Mouse (Mus musculus): ENCODE measurements around the gene Cnih3. TPM values are rescaled to one million over a fixed set of nuclear protein-coding genes. Genes with fewer than 3 reads are reported as not detected.

Cnih3 gene
- 0.08 TPM in 1 of 2 replicates, not detected in the other for polyA plus RNA-seq (2015; fragmentation: Nextera tagmentation; extraction: Ambion mirVana)

DNA sequence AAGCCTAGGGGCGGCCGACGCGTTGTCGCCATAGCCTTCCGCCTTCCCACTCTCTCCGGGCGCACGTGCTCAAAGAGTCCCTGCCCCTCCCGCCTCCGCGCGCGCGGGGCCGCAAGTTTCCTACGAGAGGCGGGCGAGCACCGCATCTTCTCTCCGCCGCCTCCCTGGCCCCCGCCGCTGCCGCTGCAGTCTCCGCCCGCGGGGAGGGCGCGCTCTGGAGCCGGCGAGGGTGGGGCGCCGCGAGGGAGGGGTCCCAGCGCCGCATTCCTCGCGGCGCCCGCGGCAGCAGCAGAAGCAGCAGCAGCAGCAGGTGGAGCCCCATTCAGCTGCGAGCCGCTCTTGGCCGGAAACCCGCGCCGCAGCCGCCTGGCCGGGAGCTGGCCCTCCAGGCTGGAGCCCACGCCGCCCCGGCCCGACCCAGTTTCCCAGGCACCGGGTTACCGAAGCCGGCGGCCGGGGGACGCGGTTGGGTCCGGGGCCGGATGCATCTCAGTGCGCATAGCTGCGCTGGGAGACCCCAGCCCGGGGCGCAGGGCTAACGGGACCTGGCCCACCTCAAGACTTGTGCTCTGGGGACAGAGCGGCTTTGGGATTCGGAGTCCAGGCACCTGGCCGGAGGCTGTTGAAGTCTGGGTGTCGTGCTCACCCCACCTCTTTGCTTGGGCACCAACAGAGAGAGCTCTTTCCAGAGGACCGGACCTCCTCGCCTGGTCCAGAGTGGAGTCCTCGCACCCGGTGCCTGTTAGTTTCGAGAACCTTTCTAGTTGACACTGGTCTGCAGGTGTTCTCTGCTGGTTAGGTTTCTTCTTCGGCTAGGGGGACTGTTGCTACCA is at the start of gene Cnih3:
Gene Cnih3, plus strand, starts transcription at position 262 of the 833 bp plus-strand sequence.
- Histone ChIP-seq H3K9ac (ENCODE audit: low read length) (peak within 1 kb of the TSS; percentile 69), H3K9me3 (ENCODE audit: control insufficient read depth, low read length) (no peaks in the 10 kb centered on the region), H3K4me1 (replicated peaks; ENCODE audit: control insufficient read depth, insufficient read depth, low read length) (peaks cover 8% of the 10 kb centered on the region), H3K4me2 (ENCODE audit: low read depth, low read length) (peak within 1 kb of the TSS; percentile 100), H3K27me3 (ENCODE audit: control insufficient read depth, insufficient read depth, low read depth, low read length) (peaks cover 39% of the 10 kb centered on the region), H3K4me3 (ENCODE audit: low read length) (peak within 1 kb of the TSS; percentile 62), H3K36me3 (ENCODE audit: control insufficient read depth, insufficient read depth, low read length) (no peaks in the 10 kb centered on the region), H3K27ac (ENCODE audit: low read length) (no peak within 1 kb of the TSS)
- peak; percentile 75 for ATAC-seq (ENCODE audit: low read depth)
- WGBS: under 1% methylated on average over 74 of the region's 78 CpGs

DNA sequence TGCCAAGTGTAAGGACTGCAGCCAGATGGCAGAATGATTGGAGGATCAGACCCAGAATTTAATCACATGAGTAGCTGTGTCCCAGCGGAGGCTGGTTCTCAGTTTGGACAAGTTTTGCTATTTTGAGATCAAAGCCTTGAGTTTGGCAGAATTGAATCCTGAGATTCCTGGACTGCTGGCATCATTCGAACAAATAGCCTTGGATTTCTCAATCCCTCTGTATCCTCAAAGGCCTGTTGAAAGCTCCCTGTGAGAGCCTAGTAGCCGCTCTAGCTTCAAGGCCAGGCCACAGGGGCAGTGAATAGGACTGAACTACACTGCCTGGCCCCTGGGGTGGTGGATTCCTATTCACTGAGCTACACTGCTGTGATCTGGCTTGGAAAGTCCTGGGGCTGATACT is 44.4 kb upstream of the Cnih3 start:
- 66% methylated on average over 3 of the region's 3 CpGs for WGBS
- no peaks in the 10 kb centered on the region for H3K9me3 ChIP-seq (ENCODE audit: control insufficient read depth, low read length)
- no peak overlapping the region for H3K4me3 ChIP-seq (ENCODE audit: low read length)
- H3K27ac ChIP-seq (ENCODE audit: low read length): no peak overlapping the region
- H3K36me3 ChIP-seq (ENCODE audit: control insufficient read depth, insufficient read depth, low read length): no peaks in the 10 kb centered on the region
- no peaks in the 10 kb centered on the region for H3K4me1 ChIP-seq (replicated peaks; ENCODE audit: control insufficient read depth, insufficient read depth, low read length)
- H3K27me3 ChIP-seq (ENCODE audit: control insufficient read depth, insufficient read depth, low read depth, low read length): no peaks in the 10 kb centered on the region
- ATAC-seq (ENCODE audit: low read depth): no peak
- no peak overlapping the region for H3K4me2 ChIP-seq (ENCODE audit: low read depth, low read length)
- no peak overlapping the region for H3K9ac ChIP-seq (ENCODE audit: low read length)

DNA sequence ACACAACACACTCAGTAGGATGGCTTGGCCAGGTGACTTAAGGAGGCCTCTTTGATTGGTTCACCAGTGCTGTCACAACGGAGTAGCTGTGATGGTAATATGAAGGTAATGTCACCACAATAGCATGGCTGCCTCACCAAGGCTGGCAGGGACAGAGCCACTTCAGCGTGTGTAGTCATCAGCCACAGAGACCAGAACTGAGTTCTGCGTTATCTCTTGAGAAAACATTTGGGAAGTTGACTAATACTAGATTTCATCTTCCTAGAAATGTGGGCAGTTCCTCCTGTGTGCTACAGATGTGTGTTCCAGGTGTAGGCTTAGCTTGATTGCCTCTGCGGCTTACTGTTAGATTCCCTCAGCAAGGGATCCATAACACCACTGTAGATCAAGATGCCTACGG is 41.7 kb upstream of the Cnih3 start:
- Histone ChIP-seq H3K27ac (ENCODE audit: low read length) (no peak overlapping the region), H3K36me3 (ENCODE audit: control insufficient read depth, insufficient read depth, low read length) (no peaks in the 10 kb centered on the region), H3K9ac (ENCODE audit: low read length) (no peak overlapping the region), H3K27me3 (ENCODE audit: control insufficient read depth, insufficient read depth, low read depth, low read length) (no peaks in the 10 kb centered on the region), H3K4me2 (ENCODE audit: low read depth, low read length) (no peak overlapping the region), H3K4me1 (replicated peaks; ENCODE audit: control insufficient read depth, insufficient read depth, low read length) (no peaks in the 10 kb centered on the region), H3K4me3 (ENCODE audit: low read length) (no peak overlapping the region), H3K9me3 (ENCODE audit: control insufficient read depth, low read length) (no peaks in the 10 kb centered on the region)
- ATAC-seq (ENCODE audit: low read depth): no peak
- 82% methylated on average over 5 of the region's 5 CpGs for WGBS

DNA sequence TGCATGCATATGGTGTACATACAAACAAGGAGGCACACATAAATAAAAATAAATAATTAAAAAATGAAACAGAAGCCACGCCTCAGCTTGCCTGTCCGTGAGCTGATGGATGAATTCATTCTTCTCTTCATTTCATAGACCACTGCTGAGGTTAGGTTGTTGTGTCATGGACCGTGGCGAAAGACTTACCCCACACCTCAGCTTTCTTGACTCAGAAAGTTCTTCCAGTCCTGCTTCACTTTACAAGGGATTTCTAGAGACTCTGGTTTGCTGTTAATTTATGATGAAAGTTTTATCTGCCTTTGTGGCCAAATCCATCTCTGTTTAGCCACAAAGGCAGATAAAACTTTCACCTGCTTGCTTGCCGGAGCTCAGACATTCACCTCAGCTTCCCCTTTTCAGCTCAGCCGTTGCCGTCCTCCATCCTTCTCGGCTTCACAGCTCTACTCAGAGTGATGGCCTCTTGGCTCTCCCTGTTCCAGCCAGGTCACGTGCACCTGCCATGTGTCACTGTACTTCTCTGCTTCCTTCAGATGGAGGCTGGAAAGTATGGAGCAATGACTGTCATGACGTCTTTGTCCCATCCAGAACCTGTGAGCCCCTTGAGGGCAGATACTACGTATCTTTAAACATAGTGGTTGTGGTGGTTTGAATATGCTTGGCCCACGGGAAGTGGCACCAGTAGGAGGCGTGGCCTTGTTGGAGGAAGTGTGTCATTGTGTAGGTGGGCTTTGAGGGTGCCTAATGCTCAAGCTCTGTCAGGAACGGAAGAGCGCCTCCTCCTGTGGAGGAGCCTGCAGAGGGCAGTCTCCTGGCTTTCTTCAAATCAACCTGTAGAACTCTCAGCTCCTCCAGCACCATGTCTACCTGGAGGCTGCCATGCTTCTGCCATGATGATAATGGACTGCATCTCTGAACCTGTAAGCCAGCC is 40.0 kb upstream of the Cnih3 start:
- Histone ChIP-seq H3K4me1 (replicated peaks; ENCODE audit: control insufficient read depth, insufficient read depth, low read length) (no peaks in the 10 kb centered on the region), H3K27me3 (ENCODE audit: control insufficient read depth, insufficient read depth, low read depth, low read length) (no peaks in the 10 kb centered on the region), H3K36me3 (ENCODE audit: control insufficient read depth, insufficient read depth, low read length) (no peaks in the 10 kb centered on the region), H3K9me3 (ENCODE audit: control insufficient read depth, low read length) (no peaks in the 10 kb centered on the region), H3K9ac (ENCODE audit: low read length) (no peak overlapping the region), H3K4me2 (ENCODE audit: low read depth, low read length) (no peak overlapping the region), H3K4me3 (ENCODE audit: low read length) (no peak overlapping the region), H3K27ac (ENCODE audit: low read length) (no peak overlapping the region)
- no peak for ATAC-seq (ENCODE audit: low read depth)
- WGBS: 88% methylated on average over 15 of the region's 15 CpGs

DNA sequence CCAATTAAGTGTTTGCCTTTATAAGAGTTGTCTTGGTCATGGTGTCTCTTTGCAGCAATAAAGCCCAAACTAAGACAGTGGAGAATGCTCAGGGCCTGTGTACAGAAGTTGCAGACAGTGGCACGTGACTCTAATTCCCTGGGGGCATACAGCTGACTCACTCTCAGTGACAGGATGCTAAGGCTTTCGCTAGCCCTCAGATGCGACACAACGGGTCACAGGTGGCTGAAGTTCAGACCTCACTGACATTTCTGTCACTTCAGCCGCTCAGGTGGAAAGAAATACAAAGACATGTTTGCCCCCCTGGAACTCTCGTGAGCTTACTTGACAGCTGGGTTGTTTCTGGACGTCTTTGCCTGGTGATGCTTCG is 39.4 kb upstream of the Cnih3 start:
- no peak overlapping the region for H3K4me2 ChIP-seq (ENCODE audit: low read depth, low read length)
- H3K27ac ChIP-seq (ENCODE audit: low read length): no peak overlapping the region
- H3K27me3 ChIP-seq (ENCODE audit: control insufficient read depth, insufficient read depth, low read depth, low read length): no peaks in the 10 kb centered on the region
- ATAC-seq (ENCODE audit: low read depth): no peak
- H3K4me3 ChIP-seq (ENCODE audit: low read length): no peak overlapping the region
- H3K9me3 ChIP-seq (ENCODE audit: control insufficient read depth, low read length): no peaks in the 10 kb centered on the region
- no peaks in the 10 kb centered on the region for H3K4me1 ChIP-seq (replicated peaks; ENCODE audit: control insufficient read depth, insufficient read depth, low read length)
- WGBS: 82% methylated on average over 8 of the region's 8 CpGs
- H3K9ac ChIP-seq (ENCODE audit: low read length): no peak overlapping the region
- H3K36me3 ChIP-seq (ENCODE audit: control insufficient read depth, insufficient read depth, low read length): no peaks in the 10 kb centered on the region

DNA sequence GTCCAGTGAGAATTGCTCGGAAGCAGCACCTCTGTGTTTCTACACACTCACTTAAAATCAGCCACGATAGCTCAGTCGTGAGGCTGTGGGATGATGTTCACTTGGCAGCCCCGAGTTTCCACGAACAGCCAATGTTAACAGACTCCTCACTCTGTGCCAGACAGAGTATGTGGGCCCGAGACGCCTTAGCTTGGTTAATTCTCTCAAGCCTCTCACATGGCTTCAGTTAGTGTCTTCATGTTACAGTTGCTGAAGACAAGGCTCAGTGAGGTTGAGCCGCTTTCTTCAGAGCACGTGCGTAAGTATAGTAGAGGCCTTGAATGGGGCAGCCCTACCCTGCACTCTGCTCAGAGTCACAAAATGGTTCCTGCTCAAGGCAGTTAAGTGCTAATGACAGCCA is 38.1 kb upstream of the Cnih3 start:
- no peak overlapping the region for H3K27ac ChIP-seq (ENCODE audit: low read length)
- no peaks in the 10 kb centered on the region for H3K36me3 ChIP-seq (ENCODE audit: control insufficient read depth, insufficient read depth, low read length)
- H3K4me2 ChIP-seq (ENCODE audit: low read depth, low read length): no peak overlapping the region
- H3K27me3 ChIP-seq (ENCODE audit: control insufficient read depth, insufficient read depth, low read depth, low read length): no peaks in the 10 kb centered on the region
- H3K4me3 ChIP-seq (ENCODE audit: low read length): no peak overlapping the region
- no peak overlapping the region for H3K9ac ChIP-seq (ENCODE audit: low read length)
- no peaks in the 10 kb centered on the region for H3K9me3 ChIP-seq (ENCODE audit: control insufficient read depth, low read length)
- no peak for ATAC-seq (ENCODE audit: low read depth)
- H3K4me1 ChIP-seq (replicated peaks; ENCODE audit: control insufficient read depth, insufficient read depth, low read length): no peaks in the 10 kb centered on the region
- 75% methylated on average over 10 of the region's 10 CpGs for WGBS

DNA sequence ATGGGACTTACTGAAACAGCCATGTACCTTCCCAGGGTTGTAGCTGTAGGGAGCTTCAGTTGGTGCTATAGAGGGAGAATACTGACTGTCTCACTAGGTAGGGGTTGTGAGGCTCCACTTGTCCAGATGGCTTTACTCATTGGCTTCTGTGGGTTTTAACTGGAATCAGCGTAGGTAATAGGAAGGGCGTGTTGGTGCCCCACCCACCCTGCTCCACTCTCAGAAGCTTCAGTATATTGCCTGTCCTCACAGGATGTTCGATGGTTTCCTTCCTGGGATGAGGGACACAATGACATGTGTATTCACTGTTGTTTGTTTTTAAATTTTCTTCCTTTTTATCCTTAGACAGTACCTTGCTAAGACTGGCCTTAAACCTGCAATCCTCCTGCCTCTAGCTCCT is 37.1 kb upstream of the Cnih3 start:
- no peaks in the 10 kb centered on the region for H3K36me3 ChIP-seq (ENCODE audit: control insufficient read depth, insufficient read depth, low read length)
- WGBS: 69% methylated on average over 3 of the region's 3 CpGs
- ATAC-seq (ENCODE audit: low read depth): no peak

DNA sequence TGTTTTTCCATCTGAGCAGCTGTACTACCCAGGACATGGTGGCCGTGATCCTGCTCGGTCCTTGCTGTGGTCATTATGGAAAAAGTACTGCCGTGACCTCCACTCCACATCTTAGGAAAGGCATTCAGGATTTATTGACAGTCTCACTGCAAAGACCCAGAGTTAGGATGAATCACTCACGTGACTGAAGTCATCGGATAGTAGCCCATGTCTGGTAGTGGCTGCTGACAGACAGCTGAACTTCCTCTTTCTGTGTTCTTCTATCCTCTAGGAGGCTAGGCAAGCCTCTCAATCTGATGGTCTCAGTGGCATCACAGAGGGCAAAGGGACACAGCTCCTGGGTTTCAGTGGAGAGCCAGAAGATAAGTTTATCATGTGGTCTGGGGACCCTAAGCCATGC is 35.9 kb upstream of the Cnih3 start:
- Histone ChIP-seq H3K27ac (ENCODE audit: low read length) (no peak overlapping the region), H3K9ac (ENCODE audit: low read length) (no peak overlapping the region), H3K4me1 (replicated peaks; ENCODE audit: control insufficient read depth, insufficient read depth, low read length) (no peaks in the 10 kb centered on the region), H3K9me3 (ENCODE audit: control insufficient read depth, low read length) (no peaks in the 10 kb centered on the region), H3K4me3 (ENCODE audit: low read length) (no peak overlapping the region), H3K36me3 (ENCODE audit: control insufficient read depth, insufficient read depth, low read length) (no peaks in the 10 kb centered on the region), H3K4me2 (ENCODE audit: low read depth, low read length) (no peak overlapping the region), H3K27me3 (ENCODE audit: control insufficient read depth, insufficient read depth, low read depth, low read length) (no peaks in the 10 kb centered on the region)
- 73% methylated on average over 5 of the region's 5 CpGs for WGBS
- ATAC-seq (ENCODE audit: low read depth): no peak

More for the DNA sequence above, 37.1 kb upstream of the Cnih3 start:
- Histone ChIP-seq H3K9ac (ENCODE audit: low read length) (no peak overlapping the region), H3K4me3 (ENCODE audit: low read length) (no peak overlapping the region), H3K9me3 (ENCODE audit: control insufficient read depth, low read length) (no peaks in the 10 kb centered on the region), H3K4me1 (replicated peaks; ENCODE audit: control insufficient read depth, insufficient read depth, low read length) (no peaks in the 10 kb centered on the region), H3K4me2 (ENCODE audit: low read depth, low read length) (no peak overlapping the region), H3K27ac (ENCODE audit: low read length) (no peak overlapping the region), H3K27me3 (ENCODE audit: control insufficient read depth, insufficient read depth, low read depth, low read length) (no peaks in the 10 kb centered on the region)

DNA sequence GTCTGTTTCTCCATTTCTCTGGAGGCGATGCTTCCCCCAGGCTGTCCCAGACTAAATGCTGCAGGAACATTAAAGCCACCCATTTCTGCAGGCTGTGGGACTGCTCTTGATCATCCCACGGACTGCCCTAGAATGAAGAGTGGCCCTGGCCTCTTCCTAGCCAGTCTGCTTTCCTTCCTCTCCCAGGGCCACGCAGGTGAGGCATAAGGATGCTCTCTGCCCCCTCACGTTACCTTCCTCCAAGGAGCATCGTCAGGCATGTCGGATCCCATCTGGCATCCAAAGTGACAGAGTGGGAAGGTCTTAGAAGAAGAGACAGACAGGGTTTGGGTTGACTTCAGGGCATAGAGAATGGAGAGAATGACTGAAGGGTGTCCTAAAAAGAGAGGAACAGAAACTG is 33.0 kb upstream of the Cnih3 start:
- Histone ChIP-seq H3K9ac (ENCODE audit: low read length) (no peak overlapping the region), H3K4me2 (ENCODE audit: low read depth, low read length) (no peak overlapping the region), H3K36me3 (ENCODE audit: control insufficient read depth, insufficient read depth, low read length) (no peaks in the 10 kb centered on the region), H3K4me1 (replicated peaks; ENCODE audit: control insufficient read depth, insufficient read depth, low read length) (no peaks in the 10 kb centered on the region), H3K27ac (ENCODE audit: low read length) (no peak overlapping the region), H3K4me3 (ENCODE audit: low read length) (no peak overlapping the region), H3K27me3 (ENCODE audit: control insufficient read depth, insufficient read depth, low read depth, low read length) (no peaks in the 10 kb centered on the region), H3K9me3 (ENCODE audit: control insufficient read depth, low read length) (no peaks in the 10 kb centered on the region)
- WGBS: 77% methylated on average over 6 of the region's 6 CpGs
- no peak for ATAC-seq (ENCODE audit: low read depth)

All from lung, embryonic 16.5 days (tissue).